Mouse (Mus musculus): ENCODE results near the gene Zbtb39. TPM values are rescaled to one million over a fixed set of nuclear protein-coding genes. Genes with fewer than 3 reads are reported as not detected.

The Zbtb39 gene
- 5.0 and 5.4 TPM in 2 replicates for polyA plus RNA-seq (2012; rRNA removed)

DNA sequence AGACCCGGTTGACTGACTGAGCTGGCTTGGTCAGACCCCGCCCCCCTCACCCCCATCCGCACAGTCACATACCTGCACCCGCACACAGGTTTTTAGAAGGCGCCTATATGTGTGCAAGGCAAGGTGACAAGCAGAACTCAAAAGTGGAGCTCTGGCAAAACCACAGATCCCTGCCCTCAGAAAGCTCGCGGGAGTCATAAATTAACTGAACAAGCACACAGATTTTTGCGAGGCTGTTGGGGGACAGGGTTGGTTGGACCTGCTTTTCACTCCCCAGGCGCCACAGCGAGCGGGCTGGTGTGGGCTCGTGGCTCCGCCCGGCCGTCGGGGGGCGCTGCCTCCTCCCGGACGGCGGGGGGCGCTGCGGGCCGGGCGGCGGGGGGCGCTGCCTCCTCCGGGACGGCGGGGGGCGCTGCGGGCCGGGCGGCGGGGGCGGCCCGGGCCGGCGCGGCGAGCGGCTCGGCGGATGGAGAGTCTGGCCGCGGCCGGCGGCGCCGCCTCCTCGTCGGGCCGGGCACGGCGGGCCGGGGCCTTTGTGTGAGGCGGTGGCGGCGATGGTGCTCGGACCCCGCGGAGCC lies at the start of gene Zbtb39:
TSS of gene Zbtb39 (plus strand) at position 456 of the 578 bp plus-strand sequence.
- H3K4me1 ChIP-seq (ENCODE audit: control insufficient read depth, insufficient read depth, low read length) = no peaks in the 10 kb centered on the region
- peak within 1 kb of the TSS; percentile 74 for H3K4me3 ChIP-seq (ENCODE audit: insufficient read depth, low read length)
- H3K27ac ChIP-seq (ENCODE audit: insufficient read depth, low read length) = no peak within 1 kb of the TSS
- 0 out of 2 replicates have a peak, but pooled peaks have one; percentile 18 for TF ChIP-seq CTCF (IDR thresholded peaks at IDR 0.05; ENCODE audit: extremely low read depth, insufficient read depth, low read length)
- no peak for TF ChIP-seq POLR2A (IDR thresholded peaks at IDR 0.05; ENCODE audit: extremely low read depth, insufficient read depth, low read length)

- H3K4me3 ChIP-seq (ENCODE audit: insufficient read depth, low read length) = no peak overlapping the region
- H3K27ac ChIP-seq (ENCODE audit: insufficient read depth, low read length) = no peak overlapping the region
- TF ChIP-seq CTCF (IDR thresholded peaks at IDR 0.05; ENCODE audit: extremely low read depth, insufficient read depth, low read length) (no peak), POLR2A (IDR thresholded peaks at IDR 0.05; ENCODE audit: extremely low read depth, insufficient read depth, low read length) (no peak)
- H3K4me1 ChIP-seq (ENCODE audit: control insufficient read depth, insufficient read depth, low read length) = no peaks in the 10 kb centered on the region
Observed at GRCm38 (mm10) chr10:127691053-127691452, 48.3 kb upstream of the Zbtb39 start.

GRCm38 (mm10) chr10:127694636-127695035 lies 44.7 kb upstream of the Zbtb39 start:
- TF ChIP-seq CTCF (IDR thresholded peaks at IDR 0.05; ENCODE audit: extremely low read depth, insufficient read depth, low read length) (peak; percentile 28; the same call in 1 of the 2 replicates), POLR2A (IDR thresholded peaks at IDR 0.05; ENCODE audit: extremely low read depth, insufficient read depth, low read length) (no peak)
- Histone ChIP-seq H3K4me1 (ENCODE audit: control insufficient read depth, insufficient read depth, low read length) (no peaks in the 10 kb centered on the region), H3K27ac (ENCODE audit: insufficient read depth, low read length) (no peak overlapping the region), H3K4me3 (ENCODE audit: insufficient read depth, low read length) (no peak overlapping the region)

DNA sequence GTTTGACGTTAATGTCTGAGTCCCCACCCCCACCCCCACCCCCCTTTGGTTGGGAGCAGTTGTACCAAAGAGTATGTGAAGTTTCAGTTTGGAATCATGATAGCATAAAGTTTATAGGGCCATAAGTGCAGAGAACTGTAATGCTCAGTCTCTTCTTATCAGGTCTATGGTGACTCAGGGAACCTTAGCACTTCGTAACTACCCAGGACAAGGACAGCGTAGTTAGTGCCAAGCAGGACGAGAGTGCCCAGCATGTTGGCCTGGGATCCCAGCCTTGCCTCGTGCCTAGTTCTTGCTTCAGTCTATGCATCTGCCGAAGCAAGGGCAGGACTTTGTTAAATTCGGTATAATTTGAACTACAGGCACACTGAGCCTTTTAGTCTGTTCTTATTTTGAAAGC lies 43.6 kb upstream of the Zbtb39 start:
- no peak overlapping the region for H3K27ac ChIP-seq (ENCODE audit: insufficient read depth, low read length)
- no peak for TF ChIP-seq CTCF (IDR thresholded peaks at IDR 0.05; ENCODE audit: extremely low read depth, insufficient read depth, low read length)
- TF ChIP-seq POLR2A (IDR thresholded peaks at IDR 0.05; ENCODE audit: extremely low read depth, insufficient read depth, low read length) = no peak
- H3K4me1 ChIP-seq (ENCODE audit: control insufficient read depth, insufficient read depth, low read length) = no peaks in the 10 kb centered on the region
- H3K4me3 ChIP-seq (ENCODE audit: insufficient read depth, low read length) = no peak overlapping the region

DNA sequence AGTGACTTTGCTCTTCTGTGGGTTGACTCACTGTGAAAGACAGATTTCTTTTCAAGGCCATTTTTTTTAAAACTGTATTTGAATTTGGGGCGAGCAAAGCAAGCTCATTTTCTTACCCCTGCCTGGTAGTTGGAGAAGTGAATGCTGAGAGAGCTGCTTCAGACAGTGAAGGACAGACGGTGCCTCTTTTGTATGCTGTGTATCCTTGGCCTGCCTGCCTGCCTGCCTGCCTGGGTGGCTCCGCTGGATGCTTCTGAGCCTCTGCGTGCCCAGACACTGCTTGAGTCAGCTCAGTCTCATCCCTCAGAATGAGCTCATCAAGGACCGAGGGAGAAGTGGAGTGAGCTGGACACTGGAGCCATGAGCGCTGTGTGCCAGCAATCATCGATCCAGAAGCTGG lies 40.4 kb upstream of the Zbtb39 start:
- Histone ChIP-seq H3K4me1 (ENCODE audit: control insufficient read depth, insufficient read depth, low read length) (no peaks in the 10 kb centered on the region), H3K4me3 (ENCODE audit: insufficient read depth, low read length) (no peak overlapping the region), H3K27ac (ENCODE audit: insufficient read depth, low read length) (no peak overlapping the region)
- TF ChIP-seq POLR2A (IDR thresholded peaks at IDR 0.05; ENCODE audit: extremely low read depth, insufficient read depth, low read length) = no peak
- no peak for TF ChIP-seq CTCF (IDR thresholded peaks at IDR 0.05; ENCODE audit: extremely low read depth, insufficient read depth, low read length)

DNA sequence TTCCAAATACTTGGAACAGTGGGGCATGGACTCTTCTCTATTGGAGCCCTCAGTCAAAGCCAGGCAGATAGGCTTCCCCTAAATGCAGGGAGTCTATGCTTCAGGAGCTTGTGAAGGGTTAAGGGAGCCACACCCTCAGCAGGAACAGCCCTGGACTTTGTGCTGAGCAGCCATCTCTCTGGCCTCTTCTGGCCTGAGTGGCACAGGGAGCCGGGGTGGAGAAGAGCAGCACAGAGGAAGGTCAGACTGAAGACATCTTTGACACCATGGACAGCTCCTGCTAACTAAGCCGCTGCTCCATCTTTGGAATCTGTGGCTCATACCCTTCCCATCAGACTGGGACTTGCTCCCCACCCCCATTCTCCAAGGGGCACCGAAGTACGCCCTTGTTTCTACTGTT lies 36.0 kb upstream of the Zbtb39 start:
- no peak overlapping the region for H3K27ac ChIP-seq (ENCODE audit: insufficient read depth, low read length)
- TF ChIP-seq CTCF (IDR thresholded peaks at IDR 0.05; ENCODE audit: extremely low read depth, insufficient read depth, low read length) (no peak), POLR2A (IDR thresholded peaks at IDR 0.05; ENCODE audit: extremely low read depth, insufficient read depth, low read length) (no peak)
- H3K4me1 ChIP-seq (ENCODE audit: control insufficient read depth, insufficient read depth, low read length) = no peaks in the 10 kb centered on the region
- no peak overlapping the region for H3K4me3 ChIP-seq (ENCODE audit: insufficient read depth, low read length)

DNA sequence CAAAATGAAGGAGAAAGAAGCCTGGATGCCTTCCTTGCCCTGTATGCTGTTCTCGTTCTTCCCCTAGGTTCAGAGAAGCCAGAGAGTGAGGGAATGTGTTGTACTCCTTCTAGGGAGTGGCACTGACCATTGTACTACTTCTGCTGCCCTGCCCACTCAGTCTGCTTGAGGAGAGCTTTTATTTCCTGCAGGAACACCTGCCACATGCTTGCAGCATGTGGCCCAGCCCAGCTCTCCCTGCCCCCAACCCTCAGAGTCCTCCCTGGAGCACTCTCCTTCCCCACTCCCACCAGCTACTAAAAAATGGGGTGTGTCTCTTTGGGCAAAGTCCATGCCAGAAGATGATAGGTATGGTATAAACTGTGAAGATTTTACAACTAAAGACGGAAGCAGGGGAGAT lies 35.0 kb upstream of the Zbtb39 start:
- TF ChIP-seq CTCF (IDR thresholded peaks at IDR 0.05; ENCODE audit: extremely low read depth, insufficient read depth, low read length) (no peak), POLR2A (IDR thresholded peaks at IDR 0.05; ENCODE audit: extremely low read depth, insufficient read depth, low read length) (no peak)
- no peak overlapping the region for H3K4me3 ChIP-seq (ENCODE audit: insufficient read depth, low read length)
- H3K4me1 ChIP-seq (ENCODE audit: control insufficient read depth, insufficient read depth, low read length) = no peaks in the 10 kb centered on the region
- no peak overlapping the region for H3K27ac ChIP-seq (ENCODE audit: insufficient read depth, low read length)

GRCm38 (mm10) chr10:127704766-127705220 lies 34.5 kb upstream of the Zbtb39 start, which contains the start of gene Myo1a:
Gene Myo1a (plus strand): TSS chr10:127705170.
- no peaks in the 10 kb centered on the region for H3K4me1 ChIP-seq (ENCODE audit: control insufficient read depth, insufficient read depth, low read length)
- no peak within 1 kb of the TSS for H3K27ac ChIP-seq (ENCODE audit: insufficient read depth, low read length)
- TF ChIP-seq POLR2A (IDR thresholded peaks at IDR 0.05; ENCODE audit: extremely low read depth, insufficient read depth, low read length) (no peak), CTCF (IDR thresholded peaks at IDR 0.05; ENCODE audit: extremely low read depth, insufficient read depth, low read length) (no peak)
- no peak within 1 kb of the TSS for H3K4me3 ChIP-seq (ENCODE audit: insufficient read depth, low read length)

GRCm38 (mm10) chr10:127705783-127706182 lies 33.6 kb upstream of the Zbtb39 start:
- Histone ChIP-seq H3K4me1 (ENCODE audit: control insufficient read depth, insufficient read depth, low read length) (no peaks in the 10 kb centered on the region), H3K4me3 (ENCODE audit: insufficient read depth, low read length) (no peak overlapping the region), H3K27ac (ENCODE audit: insufficient read depth, low read length) (no peak overlapping the region)
- TF ChIP-seq POLR2A (IDR thresholded peaks at IDR 0.05; ENCODE audit: extremely low read depth, insufficient read depth, low read length) (no peak), CTCF (IDR thresholded peaks at IDR 0.05; ENCODE audit: extremely low read depth, insufficient read depth, low read length) (no peak)

- TF ChIP-seq POLR2A (IDR thresholded peaks at IDR 0.05; ENCODE audit: extremely low read depth, insufficient read depth, low read length) = no peak
- no peak for TF ChIP-seq CTCF (IDR thresholded peaks at IDR 0.05; ENCODE audit: extremely low read depth, insufficient read depth, low read length)
- H3K4me3 ChIP-seq (ENCODE audit: insufficient read depth, low read length) = no peak overlapping the region
- H3K4me1 ChIP-seq (ENCODE audit: control insufficient read depth, insufficient read depth, low read length) = no peaks in the 10 kb centered on the region
- no peak overlapping the region for H3K27ac ChIP-seq (ENCODE audit: insufficient read depth, low read length)
Observed at GRCm38 (mm10) chr10:127707721-127708120, 31.6 kb upstream of the Zbtb39 start.
